Mouse (Mus musculus) liver, embryonic 12.5 days (tissue): ENCODE results near the gene Bcl9l. TPM values are rescaled to one million over a fixed set of nuclear protein-coding genes. Genes with fewer than 3 reads are reported as not detected.

Source experiments
- ATAC-seq: fragments of 200-750 bp; cut with Nextera tagmentation; 2 replicates; pipeline ENCODE4 v1.8.0; 2017; ENCODE audit warnings: moderate number of reproducible peaks, mild to moderate bottlenecking, moderate library complexity
- H3K27ac ChIP-seq: fragments of 300-500 bp; sonication (generic); 2 replicates; pipeline ENCODE4 v1.5.1; 2016; ENCODE audit warnings: mild to moderate bottlenecking
- H3K27me3 ChIP-seq: fragments of 300-500 bp; sonication (generic); replicated peaks from 2 replicates; pipeline ENCODE4 v1.6.1; 2016; ENCODE audit warnings: mild to moderate bottlenecking, moderate library complexity
- H3K36me3 ChIP-seq: fragments of 300-500 bp; sonication (generic); 2 replicates; pipeline ENCODE4 v1.6.1; 2016; ENCODE audit warnings: mild to moderate bottlenecking, moderate library complexity
- H3K4me1 ChIP-seq: fragments of 300-500 bp; sonication (generic); 2 replicates; pipeline ENCODE4 v1.6.1; 2016
- H3K4me2 ChIP-seq: fragments of 300-500 bp; sonication (generic); 2 replicates; pipeline ENCODE4 v1.6.1; 2016; ENCODE audit warnings: mild to moderate bottlenecking, moderate library complexity
- H3K4me3 ChIP-seq: fragments of 300-500 bp; sonication (generic); 2 replicates; pipeline ENCODE4 v1.5.1; 2016; ENCODE audit warnings: mild to moderate bottlenecking, moderate library complexity
- H3K9ac ChIP-seq: fragments of 300-500 bp; sonication (generic); 2 replicates; pipeline ENCODE4 v1.6.1; 2016; ENCODE audit warnings: mild to moderate bottlenecking, moderate library complexity
- H3K9me3 ChIP-seq: fragments of 300-500 bp; sonication (generic); replicated peaks from 2 replicates; pipeline ENCODE4 v1.6.1; 2016; ENCODE audit warnings: mild to moderate bottlenecking, moderate library complexity
- WGBS: fragments of 180-500 bp; shearing (Covaris S2); methylation state at CpG from one replicate; pipeline ENCODE4 v1.1.7; 2016; ENCODE audit not compliant: insufficient replicate concordance; 5-methylcytosine and 5-hydroxymethylcytosine counted together
- polyA plus RNA-seq: library from polyadenylated mRNA; unstranded; fragments of >200 nt; fragmentation: Nextera tagmentation; extraction: Ambion mirVana; gene quantifications from 2 replicates; pipeline ENCODE4 v1.2.1, GENCODE M21; 2016

The Bcl9l gene
- polyA plus RNA-seq, 1 experiment from 2014 or later, result 2.7 TPM

DNA sequence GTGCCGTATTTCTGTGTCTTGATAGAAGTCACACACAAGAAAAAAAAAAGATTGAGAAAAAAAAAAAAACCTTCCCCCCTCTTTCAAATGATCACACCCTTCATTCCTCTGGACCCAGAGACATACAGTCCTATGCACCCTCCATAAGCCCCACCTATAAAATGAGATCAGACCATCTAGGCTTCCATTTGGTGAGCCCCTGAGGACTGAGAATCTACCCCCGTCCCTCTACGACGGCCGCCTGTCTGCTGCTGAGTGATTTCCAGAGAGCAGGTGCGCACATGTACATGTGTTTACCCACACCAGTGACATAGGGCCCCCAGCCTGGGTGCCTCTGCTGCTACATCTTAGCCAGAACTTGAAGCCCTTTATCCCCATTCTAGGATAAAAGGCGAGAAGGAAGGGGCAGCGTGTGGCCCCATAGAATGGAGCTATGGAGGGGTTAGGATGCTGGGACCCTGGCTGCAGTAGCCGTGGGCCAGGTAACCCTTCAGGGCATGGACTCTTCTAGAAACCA is 27.8 kb downstream of the Bcl9l start:
- H3K36me3 ChIP-seq, result peaks cover 39% of the 10 kb centered on the region

DNA sequence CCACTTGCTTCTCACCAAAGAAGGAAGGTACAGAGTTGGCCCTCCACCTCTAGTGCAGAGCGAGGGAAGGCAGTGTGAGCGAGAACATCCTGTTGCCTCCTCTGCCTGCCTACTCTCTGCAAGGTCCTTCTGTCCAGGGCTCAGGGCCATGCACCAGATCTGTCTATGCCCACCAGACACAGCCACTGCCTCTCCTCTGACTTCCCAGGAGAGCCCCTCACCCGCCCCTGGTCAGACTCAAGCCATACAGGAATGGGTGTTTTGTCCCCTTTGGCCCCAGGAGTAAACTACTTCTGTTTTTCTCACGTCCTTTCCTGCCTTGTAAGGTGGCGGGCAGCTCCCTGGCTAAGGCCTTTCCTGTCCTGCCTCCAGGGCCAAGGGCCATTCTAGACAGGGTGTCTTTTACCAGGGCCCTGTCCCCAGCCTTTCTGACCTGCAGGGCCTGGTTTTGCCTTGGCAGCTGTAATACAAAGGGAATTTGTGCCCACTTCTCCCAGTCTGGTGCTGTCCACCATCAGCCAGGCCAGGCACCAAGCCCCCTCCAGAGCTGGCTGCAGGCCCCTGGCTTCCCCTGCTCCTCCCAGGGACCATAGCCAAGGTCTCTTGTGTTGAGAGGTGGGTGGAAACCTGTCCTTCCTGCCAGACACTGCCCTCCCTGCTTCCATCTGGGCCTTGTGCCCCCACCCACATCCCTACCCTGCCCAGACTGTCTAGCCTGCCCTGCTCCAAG is 28.4 kb downstream of the Bcl9l start:
- no peak overlapping the region for H3K4me2 ChIP-seq
- H3K4me3 ChIP-seq, result no peak overlapping the region
- 66% methylated on average over 5 of the region's 5 CpGs for WGBS
- H3K27me3 ChIP-seq, result 0 out of 2 replicates have a peak, but pooled peaks cover 4% of the 10 kb centered on the region
- peaks cover 57% of the 10 kb centered on the region for H3K4me1 ChIP-seq
- no peak overlapping the region for H3K27ac ChIP-seq
- H3K9me3 ChIP-seq, result no peaks in the 10 kb centered on the region
- ATAC-seq, result no peak
- no peak overlapping the region for H3K9ac ChIP-seq
- H3K36me3 ChIP-seq, result peaks cover 33% of the 10 kb centered on the region

More for the DNA sequence above, 27.8 kb downstream of the Bcl9l start:
- WGBS, result 36% methylated on average over 9 of the region's 9 CpGs
- no peak overlapping the region for H3K27ac ChIP-seq
- no peaks in the 10 kb centered on the region for H3K9me3 ChIP-seq
- peak overlapping the region; percentile 57 for H3K4me3 ChIP-seq
- peak overlapping the region; percentile 77 for H3K4me2 ChIP-seq
- 0 out of 2 replicates have a peak, but pooled peaks cover 4% of the 10 kb centered on the region for H3K27me3 ChIP-seq
- no peak for ATAC-seq
- H3K9ac ChIP-seq, result peak overlapping the region; percentile 63; the same call in 1 of the 2 replicates
- H3K4me1 ChIP-seq, result peaks cover 60% of the 10 kb centered on the region

DNA sequence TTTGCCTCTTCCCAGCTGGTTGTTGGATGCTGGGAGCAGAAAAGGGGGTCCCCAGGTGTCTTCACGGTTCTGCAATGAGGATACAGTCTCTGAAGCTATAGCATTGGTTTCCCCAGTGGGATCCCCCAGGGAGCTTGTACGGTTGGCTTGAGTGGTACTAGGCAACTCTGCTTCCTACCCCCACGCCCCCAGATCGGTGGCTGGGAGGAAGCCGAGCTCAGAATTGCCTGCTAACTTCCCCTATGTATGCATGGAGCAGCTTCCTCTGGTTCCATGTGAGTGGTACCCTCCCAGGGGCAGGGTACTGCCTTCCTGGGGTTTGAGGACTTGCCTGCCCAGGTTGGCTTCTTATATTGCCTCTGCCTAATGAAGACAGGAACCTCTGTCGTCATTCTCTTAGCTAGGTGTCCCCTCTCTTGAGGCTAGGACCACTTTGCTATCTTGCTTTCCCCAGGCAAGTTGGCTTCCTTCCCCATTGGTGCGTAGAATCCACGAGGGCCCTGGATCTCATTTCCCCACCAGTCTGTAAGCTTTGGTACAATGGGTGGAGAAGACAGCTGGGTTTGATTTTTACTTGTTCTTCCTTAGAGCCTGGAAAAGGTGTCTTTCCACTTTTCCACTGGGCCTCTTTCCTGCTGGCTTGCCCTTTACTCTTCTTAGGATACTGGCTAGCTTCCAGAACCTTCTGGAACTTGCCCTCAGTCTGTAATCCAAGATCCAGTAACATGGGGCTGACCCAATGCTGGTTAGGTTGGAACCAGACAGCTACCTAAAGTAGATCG is 29.5 kb downstream of the Bcl9l start:
- WGBS, result 36% methylated on average over 9 of the region's 9 CpGs

DNA sequence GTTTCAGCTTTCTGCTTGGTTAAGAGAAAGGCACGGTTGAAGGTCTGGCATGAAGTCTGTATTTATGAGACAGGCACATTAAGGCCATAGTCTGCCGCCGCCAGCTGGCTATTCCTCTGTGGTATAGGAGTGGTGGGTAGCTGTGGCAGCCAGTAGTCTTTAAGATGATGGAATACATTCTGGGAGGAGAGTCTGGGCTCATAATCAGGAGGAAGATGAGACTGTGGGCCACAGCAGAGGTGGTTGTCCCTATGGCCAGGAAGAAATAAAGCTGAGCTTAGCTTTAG is 30.0 kb downstream of the Bcl9l start:
- Histone ChIP-seq H3K36me3 (peaks cover 17% of the 10 kb centered on the region), H3K9me3 (no peaks in the 10 kb centered on the region), H3K4me3 (no peak overlapping the region), H3K4me1 (peaks cover 58% of the 10 kb centered on the region), H3K27me3 (0 out of 2 replicates have a peak, but pooled peaks cover 4% of the 10 kb centered on the region), H3K9ac (no peak overlapping the region), H3K27ac (no peak overlapping the region), H3K4me2 (no peak overlapping the region)
- 86% methylated on average over 3 of the region's 3 CpGs for WGBS
- ATAC-seq, result no peak

More for the DNA sequence above, 29.5 kb downstream of the Bcl9l start:
- Histone ChIP-seq H3K4me1 (peaks cover 56% of the 10 kb centered on the region), H3K36me3 (peaks cover 22% of the 10 kb centered on the region), H3K9ac (no peak overlapping the region), H3K4me2 (no peak overlapping the region), H3K27ac (no peak overlapping the region), H3K4me3 (no peak overlapping the region), H3K9me3 (no peaks in the 10 kb centered on the region), H3K27me3 (0 out of 2 replicates have a peak, but pooled peaks cover 4% of the 10 kb centered on the region)
- ATAC-seq, result no peak

DNA sequence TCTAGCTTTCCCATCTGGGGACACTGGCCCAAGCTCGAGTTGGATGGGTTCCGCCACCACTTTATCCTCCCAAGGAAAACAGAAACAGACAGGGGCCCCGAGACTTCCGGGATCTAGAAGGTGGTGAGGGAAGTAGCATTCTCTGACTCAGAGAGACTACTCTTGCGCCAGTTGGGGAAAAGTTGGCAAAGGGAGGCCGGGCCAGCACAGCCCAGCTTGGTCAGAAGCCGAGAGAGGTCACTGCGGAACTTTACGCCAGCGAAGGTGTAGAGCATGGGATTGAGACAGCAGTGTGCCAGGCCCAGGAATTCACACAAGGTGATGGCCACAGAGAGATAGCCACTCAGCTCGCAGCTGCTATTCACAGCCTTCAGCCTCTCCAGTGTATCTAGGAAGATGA is 30.5 kb downstream of the Bcl9l start:
- no peak overlapping the region for H3K4me3 ChIP-seq
- peaks cover 12% of the 10 kb centered on the region; the same call in 1 of the 2 replicates for H3K36me3 ChIP-seq
- peaks cover 58% of the 10 kb centered on the region for H3K4me1 ChIP-seq
- no peak overlapping the region for H3K27ac ChIP-seq
- H3K9ac ChIP-seq, result no peak overlapping the region
- 68% methylated on average over 11 of the region's 11 CpGs for WGBS
- 0 out of 2 replicates have a peak, but pooled peaks cover 4% of the 10 kb centered on the region for H3K27me3 ChIP-seq
- no peak overlapping the region for H3K4me2 ChIP-seq
- no peak for ATAC-seq
- no peaks in the 10 kb centered on the region for H3K9me3 ChIP-seq

DNA sequence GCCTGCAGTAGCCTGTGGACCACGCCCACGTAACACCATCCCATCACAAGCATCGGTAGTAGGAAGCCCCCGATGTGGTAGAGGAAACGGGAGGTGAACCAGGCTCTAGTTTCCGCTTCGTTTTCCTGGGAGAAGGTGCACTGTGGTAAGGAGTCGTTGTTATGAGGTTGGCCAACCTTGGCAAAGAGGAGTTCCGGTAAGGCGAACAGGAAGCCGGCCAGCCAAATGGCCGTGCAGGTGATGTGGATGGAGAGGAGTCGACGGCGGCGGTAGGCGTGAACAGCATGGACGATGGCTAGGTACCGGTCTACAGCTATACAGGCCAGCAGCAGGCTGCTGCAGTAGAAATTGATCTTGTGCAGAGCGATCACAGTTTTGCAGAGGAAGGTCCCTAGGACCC is 31.0 kb downstream of the Bcl9l start:
- Histone ChIP-seq H3K4me2 (no peak overlapping the region), H3K36me3 (peaks cover 7% of the 10 kb centered on the region; the same call in 1 of the 2 replicates), H3K9me3 (no peaks in the 10 kb centered on the region), H3K4me3 (no peak overlapping the region), H3K9ac (no peak overlapping the region), H3K27ac (no peak overlapping the region), H3K27me3 (0 out of 2 replicates have a peak, but pooled peaks cover 4% of the 10 kb centered on the region), H3K4me1 (peaks cover 58% of the 10 kb centered on the region)
- WGBS, result 72% methylated on average over 20 of the region's 20 CpGs
- ATAC-seq, result no peak

DNA sequence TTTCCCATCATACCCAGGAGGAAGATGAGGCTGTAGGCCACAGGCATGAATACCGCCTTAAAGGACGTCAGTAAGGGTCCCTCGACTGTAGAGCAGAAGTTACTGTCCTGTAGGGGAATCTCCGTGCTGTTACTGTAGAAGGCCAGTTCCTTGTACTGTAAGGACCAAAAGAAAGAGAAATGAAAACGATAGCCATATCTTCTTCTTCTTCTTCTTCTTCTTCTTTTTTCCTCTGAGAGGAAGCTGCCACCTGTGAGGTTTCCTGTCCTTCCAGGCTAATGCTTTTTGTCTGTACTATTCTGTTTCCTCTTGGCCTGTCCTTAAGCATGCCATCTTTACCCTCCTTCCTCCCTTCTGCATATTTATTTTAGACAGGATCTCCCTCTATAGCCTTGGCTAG is 31.5 kb downstream of the Bcl9l start:
- no peak overlapping the region for H3K4me3 ChIP-seq
- no peak overlapping the region for H3K4me2 ChIP-seq
- no peak for ATAC-seq
- H3K9ac ChIP-seq, result no peak overlapping the region
- H3K27me3 ChIP-seq, result 0 out of 2 replicates have a peak, but pooled peaks cover 4% of the 10 kb centered on the region
- H3K27ac ChIP-seq, result no peak overlapping the region
- 0 out of 2 replicates have a peak, but pooled peaks cover 3% of the 10 kb centered on the region for H3K36me3 ChIP-seq
- peaks cover 54% of the 10 kb centered on the region for H3K4me1 ChIP-seq
- WGBS, result 68% methylated on average over 5 of the region's 5 CpGs
- H3K9me3 ChIP-seq, result no peaks in the 10 kb centered on the region

DNA sequence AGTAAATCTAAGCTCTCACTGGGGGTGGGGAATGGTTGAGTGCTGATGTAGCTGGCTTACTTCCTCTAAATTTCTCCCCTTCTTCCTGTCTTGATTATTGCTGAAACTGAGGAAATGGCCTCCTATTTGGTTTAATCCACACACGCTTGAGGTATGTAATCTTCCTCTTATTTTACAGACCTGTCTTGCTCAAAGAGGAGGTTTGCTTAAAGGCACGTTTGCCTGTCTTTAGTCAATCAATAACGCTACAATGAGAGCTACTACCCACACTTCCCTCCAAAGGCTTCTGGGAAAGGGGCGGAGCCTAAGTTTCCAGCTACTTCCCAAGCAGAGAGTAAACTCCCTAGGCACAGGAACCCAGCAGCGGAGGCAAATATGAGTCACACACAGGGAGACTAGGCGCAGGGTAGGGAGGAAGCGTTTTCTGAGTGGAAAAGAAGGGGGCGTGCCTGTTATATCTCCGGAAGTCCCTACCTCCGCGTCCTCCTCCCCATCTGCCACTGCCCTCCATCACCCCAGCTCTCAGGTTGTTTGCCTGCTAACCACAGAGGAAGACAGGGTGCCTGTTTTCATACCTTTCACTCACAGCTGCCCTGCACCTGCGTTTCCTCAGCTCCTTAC is 32.6 kb downstream of the Bcl9l start:
- no peaks in the 10 kb centered on the region for H3K9me3 ChIP-seq
- peak overlapping the region; percentile 46; the same call in 1 of the 2 replicates for H3K9ac ChIP-seq
- H3K27ac ChIP-seq, result peak overlapping the region; percentile 4
- peak; percentile 60 for ATAC-seq
- 19% methylated on average over 12 of the region's 12 CpGs for WGBS
- no peaks in the 10 kb centered on the region for H3K36me3 ChIP-seq
- peaks cover 47% of the 10 kb centered on the region for H3K4me1 ChIP-seq
- H3K27me3 ChIP-seq, result 0 out of 2 replicates have a peak, but pooled peaks cover 4% of the 10 kb centered on the region
- H3K4me3 ChIP-seq, result peak overlapping the region; percentile 38
- H3K4me2 ChIP-seq, result peak overlapping the region; percentile 62

DNA sequence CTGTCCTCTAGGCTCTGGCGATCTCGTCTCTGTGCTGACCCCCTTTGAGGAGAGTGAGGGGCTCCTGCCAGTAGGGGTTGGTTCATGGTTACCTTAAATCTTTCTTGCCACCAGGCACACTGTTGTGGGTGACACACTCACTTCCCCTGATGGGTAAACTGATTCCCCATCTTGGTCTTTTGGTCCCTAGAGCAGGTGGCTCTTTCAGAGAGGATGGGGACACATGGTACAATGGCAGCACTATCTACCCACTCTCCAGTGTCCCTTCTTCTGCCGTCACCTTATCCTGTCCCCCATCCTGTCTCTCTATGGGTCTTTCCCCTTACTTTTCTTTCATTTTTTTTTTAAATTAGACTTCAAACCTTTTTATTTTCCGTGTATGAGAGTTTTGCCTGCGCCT is 33.3 kb downstream of the Bcl9l start:
- Histone ChIP-seq H3K36me3 (no peaks in the 10 kb centered on the region), H3K4me1 (peaks cover 40% of the 10 kb centered on the region), H3K9ac (no peak overlapping the region; the same call in 1 of the 2 replicates), H3K27ac (peak overlapping the region; percentile 4; the same call in 1 of the 2 replicates), H3K4me2 (peak overlapping the region; percentile 62), H3K27me3 (0 out of 2 replicates have a peak, but pooled peaks cover under 1% of the 10 kb centered on the region), H3K9me3 (no peaks in the 10 kb centered on the region), H3K4me3 (no peak overlapping the region)
- ATAC-seq, result no peak
- whole genome bisulfite sequencing, result 69% methylated on average over 5 of the region's 5 CpGs

DNA sequence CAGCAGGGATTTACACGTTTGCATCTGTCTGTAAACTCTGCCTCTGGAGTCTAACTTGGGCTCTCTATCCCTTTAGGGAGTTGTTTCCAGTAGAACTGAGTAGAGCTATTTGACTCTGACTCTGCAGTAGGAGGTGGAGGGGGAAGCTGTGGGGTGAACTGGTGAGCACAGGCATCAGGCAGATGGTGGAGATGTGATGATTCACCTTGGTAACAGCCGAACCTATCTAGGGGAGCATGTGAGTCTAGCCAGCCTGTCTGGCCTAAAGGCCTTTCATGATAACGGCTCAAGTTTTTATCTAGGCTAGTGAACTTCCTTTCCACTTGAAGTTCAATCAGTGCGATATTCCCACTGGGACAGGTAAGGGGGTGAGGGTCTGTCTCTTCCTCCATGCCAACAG is 34.7 kb downstream of the Bcl9l start:
- no peaks in the 10 kb centered on the region for H3K36me3 ChIP-seq
- H3K4me1 ChIP-seq, result peaks cover 28% of the 10 kb centered on the region
- no peak overlapping the region for H3K4me3 ChIP-seq
- no peak overlapping the region for H3K27ac ChIP-seq
- no peaks in the 10 kb centered on the region for H3K9me3 ChIP-seq
- no peak for ATAC-seq
- WGBS, result 29% methylated on average over 4 of the region's 4 CpGs
- no peak overlapping the region for H3K4me2 ChIP-seq
- H3K9ac ChIP-seq, result no peak overlapping the region
- H3K27me3 ChIP-seq, result no peaks in the 10 kb centered on the region

DNA sequence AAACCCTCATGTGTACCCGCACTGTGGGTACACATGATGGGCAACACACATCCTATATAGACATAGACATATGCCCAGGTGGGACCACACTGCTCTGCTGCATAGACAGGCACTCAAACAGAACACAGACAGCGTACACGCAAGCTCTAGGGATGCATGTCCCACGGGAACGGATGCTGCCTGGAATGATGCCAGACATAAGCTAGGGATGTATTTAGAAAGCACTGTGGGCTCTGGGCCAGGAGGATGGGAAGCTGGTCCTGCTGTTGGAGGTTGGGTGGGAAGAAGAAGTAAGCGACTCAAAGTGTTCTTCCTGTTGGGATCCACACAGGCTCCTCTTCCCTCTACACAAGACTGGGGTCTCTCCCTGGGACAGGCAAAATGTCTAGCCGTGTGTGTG is 35.4 kb downstream of the Bcl9l start:
- ATAC-seq, result no peak
- WGBS, result 76% methylated on average over 7 of the region's 7 CpGs
- Histone ChIP-seq H3K9me3 (no peaks in the 10 kb centered on the region), H3K4me1 (peaks cover 21% of the 10 kb centered on the region), H3K27ac (no peak overlapping the region), H3K9ac (no peak overlapping the region), H3K4me3 (no peak overlapping the region), H3K4me2 (no peak overlapping the region), H3K27me3 (no peaks in the 10 kb centered on the region), H3K36me3 (no peaks in the 10 kb centered on the region)
